Mouse (Mus musculus): Measurements from ENCODE around the gene Runx3. TPM values are rescaled to one million over a fixed set of nuclear protein-coding genes. Genes with fewer than 3 reads are reported as not detected.
"Not testable (repeated sequence)": the region's sequence is repeated elsewhere in the genome, so short reads cannot be mapped to it uniquely, and the experiment has no call there.

The Runx3 gene
- polyA plus RNA-seq, 1 experiment from 2014 or later, result 0.09 TPM

DNA sequence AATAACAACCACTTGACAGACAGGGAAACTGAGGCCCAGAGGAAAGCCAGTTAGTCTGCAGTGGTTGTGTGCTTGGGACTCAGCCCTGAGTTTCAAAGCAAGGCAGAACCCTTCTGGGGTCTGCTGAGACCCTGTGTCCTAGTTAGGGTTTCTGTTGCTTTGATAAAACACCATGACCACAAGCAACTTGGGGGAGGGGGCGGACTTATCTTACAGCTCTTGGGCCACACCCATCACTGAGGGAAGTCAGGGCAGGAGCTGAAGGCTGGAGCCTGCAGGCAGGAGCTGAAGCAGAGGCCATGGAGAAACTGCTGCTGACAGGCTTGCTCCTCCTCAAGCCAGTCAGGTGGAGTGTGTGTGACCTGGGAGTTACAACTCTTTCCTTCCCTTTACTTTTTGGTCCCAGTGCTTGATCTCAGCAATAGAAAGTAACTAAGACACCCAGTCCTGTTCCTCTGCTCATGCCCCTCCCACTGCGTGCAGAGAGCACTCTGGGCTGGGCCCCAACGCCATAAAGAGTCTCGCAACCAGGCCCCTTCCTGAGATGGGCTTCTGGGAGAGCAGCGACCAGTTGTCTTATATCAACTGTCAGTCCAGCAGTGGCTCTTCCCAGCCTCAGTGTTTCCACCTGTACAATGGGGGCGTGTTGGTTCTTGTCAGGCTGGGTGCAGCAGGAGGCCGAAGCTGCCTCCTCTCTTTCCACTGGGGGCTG, 47.5 kb downstream of the Runx3 start:
- Histone ChIP-seq H3K27me3 (ENCODE audit: insufficient read depth, poor library complexity, severe bottlenecking) (peaks cover 98% of the 10 kb centered on the region), H3K4me3 (no peak overlapping the region), H3K4me1 (replicated peaks) (peaks cover 56% of the 10 kb centered on the region), H3K9me3 (no peaks in the 10 kb centered on the region), H3K36me3 (no peaks in the 10 kb centered on the region), H3K27ac (no peak overlapping the region)
- DNase-seq (ENCODE audit: low spot score), result no peak
- 50% methylated on average over 7 of the region's 7 CpGs for WGBS

DNA sequence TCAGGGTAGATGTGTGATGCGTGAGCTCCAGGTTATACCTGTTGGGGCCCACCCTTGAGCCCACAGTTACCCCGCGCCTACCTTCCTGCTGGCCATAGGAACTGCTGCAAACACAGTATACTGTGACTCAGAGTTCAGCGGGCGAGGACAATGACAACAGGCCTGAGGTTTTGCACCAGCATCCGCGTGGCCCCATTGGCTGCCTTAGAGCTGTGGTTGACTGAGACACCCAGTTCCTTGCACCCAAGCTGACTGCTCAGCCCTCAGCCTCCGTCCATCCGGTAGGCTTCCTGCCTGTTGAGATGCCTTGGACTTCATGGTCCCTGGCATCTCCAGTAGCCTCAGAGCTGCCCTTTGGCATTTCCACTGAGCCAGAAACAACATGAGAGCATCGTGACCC, 48.6 kb downstream of the Runx3 start:
- DNase-seq (ENCODE audit: low spot score), result no peak
- H3K4me3 ChIP-seq, result no peak overlapping the region
- 74% methylated on average over 10 of the region's 10 CpGs for whole genome bisulfite sequencing
- H3K9me3 ChIP-seq, result no peaks in the 10 kb centered on the region
- peaks cover 64% of the 10 kb centered on the region for H3K4me1 ChIP-seq (replicated peaks)
- H3K27me3 ChIP-seq (ENCODE audit: insufficient read depth, poor library complexity, severe bottlenecking), result peaks cover 98% of the 10 kb centered on the region
- no peak overlapping the region; the same call in 1 of the 2 replicates for H3K27ac ChIP-seq
- no peaks in the 10 kb centered on the region for H3K36me3 ChIP-seq

DNA sequence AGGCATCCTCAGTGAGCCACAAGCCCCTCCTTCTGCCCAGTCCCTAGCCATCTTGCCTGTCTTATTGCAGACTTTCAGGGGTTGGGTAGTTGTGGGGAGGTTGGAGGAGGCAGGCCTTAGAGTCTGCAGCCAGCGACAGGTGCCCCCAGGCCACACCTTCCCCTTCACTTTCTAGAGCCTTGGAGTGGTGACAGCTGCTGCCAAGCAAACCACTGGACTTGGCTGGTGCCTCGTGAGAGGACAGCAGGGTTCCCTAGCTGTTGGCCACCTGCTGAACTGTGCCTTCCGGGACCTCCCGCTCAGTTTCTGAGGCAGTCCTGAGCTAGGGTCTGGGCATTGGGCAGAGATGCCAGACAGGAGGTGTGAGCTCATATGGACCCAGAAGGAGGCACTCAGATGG, 49.0 kb downstream of the Runx3 start:
- Histone ChIP-seq H3K9me3 (no peaks in the 10 kb centered on the region), H3K36me3 (no peaks in the 10 kb centered on the region), H3K27ac (no peak overlapping the region), H3K27me3 (ENCODE audit: insufficient read depth, poor library complexity, severe bottlenecking) (peaks cover 98% of the 10 kb centered on the region), H3K4me1 (replicated peaks) (peaks cover 64% of the 10 kb centered on the region), H3K4me3 (no peak overlapping the region)
- no peak for DNase-seq (ENCODE audit: low spot score)
- WGBS, result 52% methylated on average over 4 of the region's 4 CpGs

DNA sequence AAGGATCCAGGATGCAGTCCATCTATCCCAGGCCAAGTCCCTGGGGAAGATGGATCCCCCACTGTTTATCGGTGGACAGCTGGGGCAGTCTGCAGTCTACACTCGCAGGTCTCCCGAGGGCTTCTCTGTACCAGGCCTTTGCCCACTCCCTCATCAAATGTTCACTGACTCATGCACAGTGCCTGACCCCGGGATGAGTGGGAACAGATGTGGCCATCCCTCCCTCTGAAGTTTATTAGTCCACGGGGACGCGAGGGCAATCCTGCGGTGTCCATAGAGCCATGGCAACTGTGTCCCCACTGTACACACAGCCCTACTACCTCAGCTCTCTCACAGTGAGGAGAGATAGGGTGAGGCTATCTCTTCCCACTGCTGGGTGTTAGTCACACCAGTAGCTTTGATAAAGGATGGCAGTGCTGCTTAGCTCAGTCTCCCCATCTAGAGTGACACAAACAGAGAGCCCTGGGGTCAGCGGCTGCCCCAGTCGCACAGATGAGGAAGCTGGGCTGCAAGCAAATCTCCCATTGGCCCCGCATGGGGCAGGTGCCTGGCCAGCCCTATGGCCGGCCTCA, 50.9 kb downstream of the Runx3 start:
- Histone ChIP-seq H3K9me3 (no peaks in the 10 kb centered on the region), H3K27me3 (ENCODE audit: insufficient read depth, poor library complexity, severe bottlenecking) (peaks cover 98% of the 10 kb centered on the region), H3K4me3 (no peak overlapping the region), H3K27ac (0 out of 2 replicates have a peak overlapping the region, but pooled peaks have one; percentile 23), H3K4me1 (replicated peaks) (peaks cover 76% of the 10 kb centered on the region), H3K36me3 (no peaks in the 10 kb centered on the region)
- DNase-seq (ENCODE audit: low spot score), result no peak
- 63% methylated on average over 12 of the region's 12 CpGs for WGBS

DNA sequence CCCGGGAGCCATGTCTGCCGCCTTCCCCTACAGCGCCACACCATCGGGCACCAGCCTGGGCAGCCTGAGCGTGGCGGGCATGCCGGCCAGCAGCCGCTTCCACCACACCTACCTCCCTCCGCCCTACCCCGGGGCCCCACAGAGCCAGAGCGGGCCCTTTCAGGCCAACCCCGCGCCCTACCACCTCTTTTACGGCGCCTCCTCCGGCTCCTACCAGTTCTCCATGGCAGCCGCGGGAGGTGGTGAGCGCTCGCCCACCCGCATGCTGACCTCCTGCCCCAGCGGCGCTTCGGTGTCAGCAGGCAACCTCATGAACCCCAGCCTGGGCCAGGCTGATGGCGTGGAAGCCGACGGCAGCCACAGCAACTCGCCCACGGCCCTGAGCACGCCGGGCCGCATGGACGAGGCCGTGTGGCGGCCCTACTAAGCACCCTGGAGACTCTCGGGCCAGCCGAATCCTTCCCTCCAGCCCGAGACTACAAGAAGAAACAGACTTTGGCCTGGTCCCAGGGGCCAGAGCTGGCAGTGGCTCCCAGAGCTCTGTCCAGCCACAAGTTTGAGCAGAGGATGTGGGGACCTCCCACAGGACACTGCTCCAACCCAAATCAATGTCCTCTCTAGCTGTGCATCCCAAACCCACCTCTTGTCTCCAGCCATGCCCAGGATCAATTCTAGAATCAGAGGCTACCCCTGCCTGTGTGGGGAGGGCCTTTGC, 55.1 kb downstream of the Runx3 start:
- Histone ChIP-seq H3K9me3 (no peaks in the 10 kb centered on the region), H3K27me3 (ENCODE audit: insufficient read depth, poor library complexity, severe bottlenecking) (peaks cover 90% of the 10 kb centered on the region), H3K27ac (peak overlapping the region; percentile 78), H3K4me1 (replicated peaks) (peaks cover 46% of the 10 kb centered on the region), H3K4me3 (peak overlapping the region; percentile 49), H3K36me3 (no peaks in the 10 kb centered on the region)
- 4% methylated on average over 38 of the region's 38 CpGs for WGBS
- peak; percentile 45 for DNase-seq (ENCODE audit: low spot score)

DNA sequence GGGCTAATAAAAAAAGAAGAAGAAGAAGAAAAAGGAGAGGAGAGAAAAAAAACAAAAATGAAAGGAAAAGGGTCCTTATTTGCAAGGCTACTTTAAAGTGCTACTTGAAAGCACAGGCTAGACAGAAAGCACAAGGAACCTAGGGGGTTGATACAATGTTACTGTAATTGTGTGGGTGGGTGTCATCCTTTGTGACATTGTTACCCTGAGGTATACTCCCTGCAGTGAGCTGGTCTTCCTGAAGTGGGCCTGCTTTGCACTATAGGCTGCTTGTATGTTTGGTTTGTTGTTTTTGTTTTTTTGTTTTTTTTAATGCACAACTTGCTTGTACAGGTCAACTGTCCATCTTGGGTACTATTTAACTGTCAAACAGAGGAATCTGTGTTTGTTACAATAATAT, 57.1 kb downstream of the Runx3 start:
- DNase-seq (ENCODE audit: low spot score), result no peak
- H3K27me3 ChIP-seq (ENCODE audit: insufficient read depth, poor library complexity, severe bottlenecking), result peaks cover 72% of the 10 kb centered on the region
- no peak overlapping the region for H3K4me3 ChIP-seq
- H3K4me1 ChIP-seq (replicated peaks), result peaks cover 30% of the 10 kb centered on the region
- no peak overlapping the region for H3K27ac ChIP-seq
- H3K36me3 ChIP-seq, result no peaks in the 10 kb centered on the region
- H3K9me3 ChIP-seq, result no peaks in the 10 kb centered on the region

DNA sequence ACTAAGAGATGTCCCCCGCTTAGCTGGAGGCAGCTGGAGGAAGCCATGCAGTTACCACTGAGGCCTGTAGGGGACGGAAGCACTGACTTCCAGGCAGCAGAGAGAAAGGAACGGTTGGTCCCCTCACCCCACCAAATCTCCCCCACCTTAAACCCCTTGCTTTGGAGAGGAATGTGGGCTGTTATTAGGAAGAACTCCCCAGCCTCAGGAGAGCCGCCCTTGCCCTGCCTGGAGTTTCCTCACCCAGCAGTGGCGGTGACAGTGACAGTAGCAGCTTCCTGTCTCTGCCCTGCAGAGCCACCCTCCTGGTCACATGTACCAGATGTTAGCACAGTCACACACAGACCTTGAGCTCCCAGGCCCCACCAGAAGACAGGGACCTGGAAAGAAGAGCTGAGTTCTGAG, 58.6 kb downstream of the Runx3 start:
- H3K9me3 ChIP-seq, result no peaks in the 10 kb centered on the region
- H3K4me1 ChIP-seq (replicated peaks), result peaks cover 18% of the 10 kb centered on the region
- no peaks in the 10 kb centered on the region for H3K36me3 ChIP-seq
- no peak for DNase-seq (ENCODE audit: low spot score)
- no peak overlapping the region for H3K4me3 ChIP-seq
- peaks cover 57% of the 10 kb centered on the region for H3K27me3 ChIP-seq (ENCODE audit: insufficient read depth, poor library complexity, severe bottlenecking)
- WGBS, result 20% methylated on average over 5 of the region's 5 CpGs
- no peak overlapping the region for H3K27ac ChIP-seq

DNA sequence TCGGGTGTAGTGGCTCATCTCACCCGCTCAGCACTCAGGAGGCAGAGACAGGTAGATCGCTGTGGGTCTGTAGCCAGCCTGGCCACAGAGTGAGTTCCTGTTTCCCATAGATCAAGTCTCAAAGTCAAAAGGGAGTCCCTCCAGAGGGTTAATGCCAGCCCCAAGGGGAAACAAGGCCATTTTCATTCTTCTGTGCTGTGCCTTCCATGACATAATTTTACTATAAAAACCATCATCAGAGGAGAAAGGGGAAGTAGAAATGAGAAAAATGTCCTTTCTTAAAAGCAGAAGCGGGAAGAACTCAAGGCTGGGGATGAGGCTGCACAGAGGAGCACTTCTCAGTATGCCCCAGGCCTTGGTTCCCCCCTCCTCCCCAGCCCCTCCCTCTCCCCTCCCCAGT, 61.4 kb downstream of the Runx3 start:
- Histone ChIP-seq H3K4me1 (replicated peaks) (peaks cover 2% of the 10 kb centered on the region; the same call in 1 of the 2 replicates), H3K27me3 (ENCODE audit: insufficient read depth, poor library complexity, severe bottlenecking) (peaks cover 29% of the 10 kb centered on the region), H3K9me3 (no peaks in the 10 kb centered on the region), H3K4me3 (no peak overlapping the region), H3K36me3 (no peaks in the 10 kb centered on the region), H3K27ac (no peak overlapping the region)
- 87% methylated on average over 4 of the region's 4 CpGs for WGBS
- DNase-seq (ENCODE audit: low spot score), result no peak

DNA sequence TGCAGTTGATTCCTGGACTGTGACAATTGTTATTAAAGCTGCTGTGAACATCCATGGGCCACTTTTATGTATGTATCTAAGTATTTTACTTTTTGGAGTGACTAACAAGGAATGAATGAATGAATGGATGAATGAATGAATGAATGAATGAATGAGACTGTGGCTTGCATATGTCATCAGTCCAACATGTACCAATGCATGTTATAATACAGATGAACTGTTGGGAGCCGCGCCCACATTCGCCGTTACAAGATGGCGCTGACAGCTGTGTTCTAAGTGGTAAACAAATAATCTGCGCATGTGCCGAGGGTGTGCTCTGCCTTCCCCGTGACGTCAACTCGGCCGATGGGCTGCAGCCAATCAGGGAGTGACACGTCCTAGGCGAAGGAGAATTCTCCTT, 63.8 kb downstream of the Runx3 start:
- not testable (repeated sequence) for H3K4me3 ChIP-seq; H3K4me1 ChIP-seq (replicated peaks); H3K36me3 ChIP-seq; H3K9me3 ChIP-seq; H3K27ac ChIP-seq; DNase-seq (ENCODE audit: low spot score)
- over 99% methylated on average over 9 of the region's 13 CpGs for WGBS
- peaks cover 12% of the 10 kb centered on the region for H3K27me3 ChIP-seq (ENCODE audit: insufficient read depth, poor library complexity, severe bottlenecking)

DNA sequence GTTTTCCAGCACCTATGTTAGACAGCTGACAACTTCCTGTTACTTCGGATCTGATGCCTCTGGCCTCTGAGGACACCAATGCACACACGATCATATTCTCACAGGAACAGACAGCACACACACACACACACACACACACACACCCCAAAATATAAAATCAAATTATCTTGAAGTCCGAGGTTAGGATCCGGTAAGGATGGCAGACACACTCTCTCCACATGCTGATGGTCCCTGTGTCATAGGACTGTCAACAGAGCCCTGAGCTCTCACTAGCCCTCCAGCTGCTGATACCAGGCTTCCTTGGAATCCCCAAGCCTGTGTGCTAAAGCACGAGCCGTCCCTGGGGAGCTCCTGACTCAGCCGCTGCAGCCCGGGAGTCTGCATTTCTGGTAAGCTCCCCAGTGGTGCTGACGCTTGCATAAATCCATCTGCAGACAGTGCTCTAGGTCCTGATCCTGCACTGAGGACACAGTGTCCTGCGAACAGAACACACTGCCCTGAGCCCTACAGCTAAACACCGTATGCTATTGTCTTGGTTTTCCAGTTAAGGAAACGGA, 69.1 kb downstream of the Runx3 start:
- DNase-seq (ENCODE audit: low spot score), result no peak
- 87% methylated on average over 12 of the region's 12 CpGs for WGBS
- H3K4me1 ChIP-seq (replicated peaks), result no peaks in the 10 kb centered on the region

DNA sequence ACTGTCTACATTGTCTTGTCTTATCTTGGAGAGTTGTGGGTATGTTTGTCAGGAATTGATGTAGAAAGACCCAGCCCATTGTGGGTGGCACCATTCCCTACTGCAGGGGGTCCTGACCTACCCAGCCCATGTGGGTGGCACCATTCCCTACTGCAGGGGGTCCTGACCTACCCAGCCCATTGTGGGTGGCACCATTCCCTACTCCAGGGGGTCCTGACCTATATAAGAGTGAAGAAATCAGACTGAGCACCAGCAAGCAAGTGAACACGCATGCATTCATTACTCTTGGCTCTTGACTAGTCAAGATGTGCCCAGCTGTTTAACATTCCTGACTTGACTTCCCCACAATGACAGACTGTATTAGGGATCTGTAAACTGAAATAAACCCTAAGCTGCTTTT, 69.9 kb downstream of the Runx3 start:
- Histone ChIP-seq H3K9me3 (peaks cover 2% of the 10 kb centered on the region; the same call in 1 of the 2 replicates), H3K36me3 (no peaks in the 10 kb centered on the region), H3K4me1 (replicated peaks) (no peaks in the 10 kb centered on the region), H3K4me3 (no peak overlapping the region), H3K27me3 (ENCODE audit: insufficient read depth, poor library complexity, severe bottlenecking) (no peaks in the 10 kb centered on the region), H3K27ac (no peak overlapping the region)
- no peak for DNase-seq (ENCODE audit: low spot score)
- WGBS, result 93% methylated on average over 1 of the region's 1 CpGs

More for the DNA sequence above, 69.1 kb downstream of the Runx3 start:
- no peaks in the 10 kb centered on the region for H3K36me3 ChIP-seq
- no peak overlapping the region for H3K27ac ChIP-seq
- no peak overlapping the region for H3K4me3 ChIP-seq
- no peaks in the 10 kb centered on the region for H3K9me3 ChIP-seq
- H3K27me3 ChIP-seq (ENCODE audit: insufficient read depth, poor library complexity, severe bottlenecking), result no peaks in the 10 kb centered on the region

DNA sequence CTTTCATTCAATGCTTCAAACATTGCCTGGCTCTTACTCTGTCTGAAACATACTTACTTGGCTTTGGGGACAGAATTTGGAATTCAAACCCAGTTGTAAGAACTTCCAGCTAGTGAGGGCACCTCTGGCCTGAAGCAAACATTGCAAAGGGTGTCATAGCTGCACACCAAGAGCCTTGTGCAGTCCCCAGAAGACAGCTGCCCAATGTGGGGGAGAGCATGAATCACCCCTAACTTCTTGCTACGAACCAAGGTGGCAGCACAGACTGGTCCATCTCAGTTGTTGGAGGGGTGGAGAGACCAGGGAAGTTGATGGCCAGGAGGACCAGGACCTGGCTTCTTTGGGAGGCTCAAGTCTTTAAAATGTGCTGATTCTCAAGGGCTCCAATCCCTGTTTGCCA, 70.7 kb downstream of the Runx3 start:
- Histone ChIP-seq H3K4me1 (replicated peaks) (no peaks in the 10 kb centered on the region), H3K4me3 (no peak overlapping the region), H3K27ac (no peak overlapping the region), H3K9me3 (peaks cover 6% of the 10 kb centered on the region; the same call in 1 of the 2 replicates), H3K36me3 (no peaks in the 10 kb centered on the region), H3K27me3 (ENCODE audit: insufficient read depth, poor library complexity, severe bottlenecking) (no peaks in the 10 kb centered on the region)
- no peak for DNase-seq (ENCODE audit: low spot score)
- 60% methylated on average over 1 of the region's 1 CpGs for WGBS

DNA sequence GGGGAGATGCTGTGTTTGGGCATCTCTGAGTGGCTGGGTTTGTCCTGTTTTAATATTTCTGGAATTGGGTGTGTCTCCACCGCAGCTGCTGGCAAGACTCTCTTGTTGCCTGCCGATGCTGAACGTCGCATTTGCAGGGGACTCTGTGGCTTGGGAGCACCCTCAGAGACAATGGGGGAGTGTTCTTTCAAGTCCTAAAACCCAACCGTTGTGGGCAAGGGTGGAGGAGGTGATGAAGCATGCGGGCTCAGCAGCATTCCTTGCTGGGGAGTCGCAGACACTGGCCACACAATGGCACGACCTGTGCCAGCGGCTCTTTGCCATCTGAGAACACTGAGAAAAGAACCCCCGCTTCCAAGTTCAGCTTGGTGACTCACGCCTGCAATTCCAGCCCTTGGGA, 71.2 kb downstream of the Runx3 start:
- DNase-seq (ENCODE audit: low spot score), result no peak
- Histone ChIP-seq H3K36me3 (no peaks in the 10 kb centered on the region), H3K4me3 (no peak overlapping the region), H3K27ac (no peak overlapping the region), H3K4me1 (replicated peaks) (no peaks in the 10 kb centered on the region), H3K9me3 (peaks cover 6% of the 10 kb centered on the region; the same call in 1 of the 2 replicates), H3K27me3 (ENCODE audit: insufficient read depth, poor library complexity, severe bottlenecking) (no peaks in the 10 kb centered on the region)
- WGBS, result 77% methylated on average over 11 of the region's 11 CpGs
